Mouse (Mus musculus) spleen, adult 2 months (tissue): ENCODE results near the gene D6Ertd527e.

Experiments used
- CTCF ChIP-seq: fragments of 200-500 bp; IDR thresholded peaks from 2 replicates; pipeline ENCODE4 v1.5.1; 2011; ENCODE audit warnings: mild to moderate bottlenecking, inconsistent platforms; ENCODE audit not compliant: insufficient read depth, insufficient read length, insufficient replicate concordance; ENCODE audit errors: extremely low read depth
- POLR2A ChIP-seq: fragments of 200-500 bp; IDR thresholded peaks from 2 replicates; pipeline ENCODE4 v1.6.1; 2011; ENCODE audit warnings: low read depth, low read length, inconsistent platforms

DNA sequence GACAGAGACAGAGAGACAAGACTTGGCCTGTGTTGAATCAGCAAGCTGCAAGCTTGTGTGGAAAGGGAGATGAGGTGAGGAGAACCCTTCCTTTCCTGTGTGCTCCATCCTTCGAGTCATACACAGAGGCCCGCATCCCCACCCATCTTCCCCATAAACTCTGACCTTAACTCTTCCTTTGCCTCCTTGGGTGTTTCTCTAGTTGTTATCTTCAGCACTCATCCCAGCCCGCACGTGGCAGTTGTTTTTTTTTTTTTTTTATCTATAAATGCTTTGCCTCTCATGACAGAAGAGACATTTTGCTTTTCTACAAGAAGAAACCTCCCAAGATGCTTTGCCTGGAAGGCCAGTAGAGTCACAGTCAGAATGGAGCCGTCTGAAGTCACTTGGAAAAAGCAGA, 33.9 kb downstream of the D6Ertd527e start:
- TF ChIP-seq CTCF (no peak), POLR2A (no peak)
